Mouse (Mus musculus): ENCODE results near the gene Umps. TPM values are rescaled to one million over a fixed set of nuclear protein-coding genes. Genes with fewer than 3 reads are reported as not detected.

Umps gene
- polyA plus RNA-seq, 1 experiment = 16.5 TPM

GRCm38 (mm10) chr16:33988358-33989012 is 21.6 kb upstream of the Umps start:
- TF ChIP-seq POLR2A (IDR thresholded peaks at IDR 0.05; ENCODE audit: low read depth, low read length) (no peak), CTCF (conservative IDR thresholded peaks at IDR 0.05; ENCODE audit: insufficient read depth, insufficient read length, low read depth, low read length) (peak; percentile 93)
- no peaks in the 10 kb centered on the region for H3K27me3 ChIP-seq (replicated peaks; ENCODE audit: control insufficient read depth, insufficient read depth, low read length)
- H3K4me3 ChIP-seq (ENCODE audit: insufficient read depth, low read depth, low read length) = no peak overlapping the region
- H3K27ac ChIP-seq (ENCODE audit: insufficient read depth, low read depth, low read length) = no peak overlapping the region
- 59% methylated on average over 17 of the region's 17 CpGs for WGBS
- DNase-seq = peak; percentile 73
- no peaks in the 10 kb centered on the region for H3K36me3 ChIP-seq (ENCODE audit: control insufficient read depth, insufficient read depth, low read length)
- H3K4me1 ChIP-seq (ENCODE audit: control insufficient read depth, insufficient read depth, low read length) = no peaks in the 10 kb centered on the region; the same call in 1 of the 2 replicates

GRCm38 (mm10) chr16:33986993-33987392 is 20.2 kb upstream of the Umps start:
- H3K27me3 ChIP-seq (replicated peaks; ENCODE audit: control insufficient read depth, insufficient read depth, low read length) = no peaks in the 10 kb centered on the region
- 81% methylated on average over 7 of the region's 7 CpGs for WGBS
- no peak for TF ChIP-seq CTCF (conservative IDR thresholded peaks at IDR 0.05; ENCODE audit: insufficient read depth, insufficient read length, low read depth, low read length)
- TF ChIP-seq POLR2A (IDR thresholded peaks at IDR 0.05; ENCODE audit: low read depth, low read length) = no peak
- no peak overlapping the region for H3K4me3 ChIP-seq (ENCODE audit: insufficient read depth, low read depth, low read length)
- no peak overlapping the region for H3K27ac ChIP-seq (ENCODE audit: insufficient read depth, low read depth, low read length)
- H3K36me3 ChIP-seq (ENCODE audit: control insufficient read depth, insufficient read depth, low read length) = no peaks in the 10 kb centered on the region
- no peaks in the 10 kb centered on the region; the same call in 1 of the 2 replicates for H3K4me1 ChIP-seq (ENCODE audit: control insufficient read depth, insufficient read depth, low read length)
- DNase-seq = no peak

GRCm38 (mm10) chr16:33985372-33985771 is 18.5 kb upstream of the Umps start:
- WGBS = 85% methylated on average over 6 of the region's 6 CpGs
- Histone ChIP-seq H3K27me3 (replicated peaks; ENCODE audit: control insufficient read depth, insufficient read depth, low read length) (no peaks in the 10 kb centered on the region), H3K4me3 (ENCODE audit: insufficient read depth, low read depth, low read length) (no peak overlapping the region), H3K4me1 (ENCODE audit: control insufficient read depth, insufficient read depth, low read length) (no peaks in the 10 kb centered on the region; the same call in 1 of the 2 replicates), H3K36me3 (ENCODE audit: control insufficient read depth, insufficient read depth, low read length) (no peaks in the 10 kb centered on the region), H3K27ac (ENCODE audit: insufficient read depth, low read depth, low read length) (no peak overlapping the region)
- DNase-seq = no peak
- no peak for TF ChIP-seq POLR2A (IDR thresholded peaks at IDR 0.05; ENCODE audit: low read depth, low read length)
- no peak for TF ChIP-seq CTCF (conservative IDR thresholded peaks at IDR 0.05; ENCODE audit: insufficient read depth, insufficient read length, low read depth, low read length)

- Histone ChIP-seq H3K27ac (ENCODE audit: insufficient read depth, low read depth, low read length) (no peak overlapping the region), H3K36me3 (ENCODE audit: control insufficient read depth, insufficient read depth, low read length) (no peaks in the 10 kb centered on the region), H3K27me3 (replicated peaks; ENCODE audit: control insufficient read depth, insufficient read depth, low read length) (no peaks in the 10 kb centered on the region), H3K4me1 (ENCODE audit: control insufficient read depth, insufficient read depth, low read length) (no peaks in the 10 kb centered on the region), H3K4me3 (ENCODE audit: insufficient read depth, low read depth, low read length) (no peak overlapping the region)
- TF ChIP-seq POLR2A (IDR thresholded peaks at IDR 0.05; ENCODE audit: low read depth, low read length) (no peak), CTCF (conservative IDR thresholded peaks at IDR 0.05; ENCODE audit: insufficient read depth, insufficient read length, low read depth, low read length) (no peak)
- WGBS = 99% methylated on average over 6 of the region's 6 CpGs
- no peak for DNase-seq
Measured at GRCm38 (mm10) chr16:33983712-33984111, 16.9 kb upstream of the Umps start.

- WGBS = 58% methylated on average over 2 of the region's 2 CpGs
- Histone ChIP-seq H3K27ac (ENCODE audit: insufficient read depth, low read depth, low read length) (no peak overlapping the region), H3K4me1 (ENCODE audit: control insufficient read depth, insufficient read depth, low read length) (no peaks in the 10 kb centered on the region), H3K4me3 (ENCODE audit: insufficient read depth, low read depth, low read length) (no peak overlapping the region), H3K27me3 (replicated peaks; ENCODE audit: control insufficient read depth, insufficient read depth, low read length) (no peaks in the 10 kb centered on the region), H3K36me3 (ENCODE audit: control insufficient read depth, insufficient read depth, low read length) (no peaks in the 10 kb centered on the region)
- no peak for DNase-seq
- TF ChIP-seq POLR2A (IDR thresholded peaks at IDR 0.05; ENCODE audit: low read depth, low read length) (no peak), CTCF (conservative IDR thresholded peaks at IDR 0.05; ENCODE audit: insufficient read depth, insufficient read length, low read depth, low read length) (no peak)
Measured at GRCm38 (mm10) chr16:33979855-33980254, 13.0 kb upstream of the Umps start.

- no peaks in the 10 kb centered on the region for H3K27me3 ChIP-seq (replicated peaks; ENCODE audit: control insufficient read depth, insufficient read depth, low read length)
- H3K36me3 ChIP-seq (ENCODE audit: control insufficient read depth, insufficient read depth, low read length) = no peaks in the 10 kb centered on the region
- H3K27ac ChIP-seq (ENCODE audit: insufficient read depth, low read depth, low read length) = no peak overlapping the region
- H3K4me1 ChIP-seq (ENCODE audit: control insufficient read depth, insufficient read depth, low read length) = peaks cover 12% of the 10 kb centered on the region
- WGBS = 38% methylated on average over 2 of the region's 2 CpGs
- TF ChIP-seq POLR2A (IDR thresholded peaks at IDR 0.05; ENCODE audit: low read depth, low read length) = no peak
- no peak for TF ChIP-seq CTCF (conservative IDR thresholded peaks at IDR 0.05; ENCODE audit: insufficient read depth, insufficient read length, low read depth, low read length)
- no peak for DNase-seq
- peak overlapping the region; percentile 21; the same call in 1 of the 2 replicates for H3K4me3 ChIP-seq (ENCODE audit: insufficient read depth, low read depth, low read length)
Measured at GRCm38 (mm10) chr16:33967283-33967640, 424 bp upstream of the Umps start.

- 6% methylated on average over 15 of the region's 15 CpGs for WGBS
- Histone ChIP-seq H3K4me1 (ENCODE audit: control insufficient read depth, insufficient read depth, low read length) (peaks cover 12% of the 10 kb centered on the region), H3K27ac (ENCODE audit: insufficient read depth, low read depth, low read length) (peak overlapping the region; percentile 8; the same call in 1 of the 2 replicates), H3K27me3 (replicated peaks; ENCODE audit: control insufficient read depth, insufficient read depth, low read length) (no peaks in the 10 kb centered on the region), H3K4me3 (ENCODE audit: insufficient read depth, low read depth, low read length) (peak overlapping the region; percentile 78), H3K36me3 (ENCODE audit: control insufficient read depth, insufficient read depth, low read length) (no peaks in the 10 kb centered on the region)
- DNase-seq = peak; percentile 64
- TF ChIP-seq CTCF (conservative IDR thresholded peaks at IDR 0.05; ENCODE audit: insufficient read depth, insufficient read length, low read depth, low read length) (no peak), POLR2A (IDR thresholded peaks at IDR 0.05; ENCODE audit: low read depth, low read length) (no peak)
Measured at GRCm38 (mm10) chr16:33965878-33966537, 830 bp downstream of the Umps start.
